Mouse (Mus musculus) neural tube, embryonic 15.5 days (tissue): ENCODE data around the gene Bend7. TPM values are rescaled to one million over a fixed set of nuclear protein-coding genes. Genes with fewer than 3 reads are reported as not detected.

Experiments
- ATAC-seq: fragments of 200-750 bp; cut with Nextera tagmentation; 2 replicates; pipeline ENCODE4 v1.8.0; 2017; ENCODE audit warnings: mild to moderate bottlenecking, moderate TSS enrichment, moderate library complexity; ENCODE audit not compliant: low FRiP score
- H3K27ac ChIP-seq: fragments of 300-500 bp; sonication (generic); replicated peaks from 2 replicates; pipeline ENCODE4 v1.5.1; 2015; ENCODE audit warnings: mild to moderate bottlenecking, inconsistent platforms
- H3K27me3 ChIP-seq: fragments of 300-500 bp; sonication (generic); replicated peaks from 2 replicates; pipeline ENCODE4 v1.6.1; 2015; ENCODE audit warnings: inconsistent platforms
- H3K36me3 ChIP-seq: fragments of 300-500 bp; sonication (generic); 2 replicates; pipeline ENCODE4 v1.6.1; 2015; ENCODE audit warnings: inconsistent platforms
- H3K4me1 ChIP-seq: fragments of 300-500 bp; sonication (generic); 2 replicates; pipeline ENCODE4 v1.6.1; 2015; ENCODE audit warnings: inconsistent platforms
- H3K4me2 ChIP-seq: fragments of 300-500 bp; sonication (generic); 2 replicates; pipeline ENCODE4 v1.6.1; 2015; ENCODE audit warnings: inconsistent platforms, mild to moderate bottlenecking, moderate library complexity
- H3K4me3 ChIP-seq: fragments of 300-500 bp; sonication (generic); replicated peaks from 2 replicates; pipeline ENCODE4 v1.5.1; 2015; ENCODE audit warnings: mild to moderate bottlenecking, inconsistent platforms
- H3K9ac ChIP-seq: fragments of 300-500 bp; sonication (generic); replicated peaks from 2 replicates; pipeline ENCODE4 v1.6.1; 2015; ENCODE audit warnings: mild to moderate bottlenecking, inconsistent platforms
- H3K9me3 ChIP-seq: fragments of 300-500 bp; sonication (generic); replicated peaks from 2 replicates; pipeline ENCODE4 v1.6.1; 2016; ENCODE audit warnings: inconsistent platforms
- WGBS: fragments of 180-500 bp; shearing (Covaris S2); methylation state at CpG from one replicate; pipeline ENCODE4 v1.1.7; 2015; ENCODE audit warnings: mixed read lengths; 5-methylcytosine and 5-hydroxymethylcytosine counted together
- polyA plus RNA-seq: library from polyadenylated mRNA; unstranded; fragments of >200 nt; fragmentation: Nextera tagmentation; extraction: Ambion mirVana; gene quantifications from 2 replicates; pipeline ENCODE4 v1.2.1, GENCODE M21; 2015

Gene Bend7
- polyA plus RNA-seq: 7.0 and 7.4 TPM in 2 replicates

DNA sequence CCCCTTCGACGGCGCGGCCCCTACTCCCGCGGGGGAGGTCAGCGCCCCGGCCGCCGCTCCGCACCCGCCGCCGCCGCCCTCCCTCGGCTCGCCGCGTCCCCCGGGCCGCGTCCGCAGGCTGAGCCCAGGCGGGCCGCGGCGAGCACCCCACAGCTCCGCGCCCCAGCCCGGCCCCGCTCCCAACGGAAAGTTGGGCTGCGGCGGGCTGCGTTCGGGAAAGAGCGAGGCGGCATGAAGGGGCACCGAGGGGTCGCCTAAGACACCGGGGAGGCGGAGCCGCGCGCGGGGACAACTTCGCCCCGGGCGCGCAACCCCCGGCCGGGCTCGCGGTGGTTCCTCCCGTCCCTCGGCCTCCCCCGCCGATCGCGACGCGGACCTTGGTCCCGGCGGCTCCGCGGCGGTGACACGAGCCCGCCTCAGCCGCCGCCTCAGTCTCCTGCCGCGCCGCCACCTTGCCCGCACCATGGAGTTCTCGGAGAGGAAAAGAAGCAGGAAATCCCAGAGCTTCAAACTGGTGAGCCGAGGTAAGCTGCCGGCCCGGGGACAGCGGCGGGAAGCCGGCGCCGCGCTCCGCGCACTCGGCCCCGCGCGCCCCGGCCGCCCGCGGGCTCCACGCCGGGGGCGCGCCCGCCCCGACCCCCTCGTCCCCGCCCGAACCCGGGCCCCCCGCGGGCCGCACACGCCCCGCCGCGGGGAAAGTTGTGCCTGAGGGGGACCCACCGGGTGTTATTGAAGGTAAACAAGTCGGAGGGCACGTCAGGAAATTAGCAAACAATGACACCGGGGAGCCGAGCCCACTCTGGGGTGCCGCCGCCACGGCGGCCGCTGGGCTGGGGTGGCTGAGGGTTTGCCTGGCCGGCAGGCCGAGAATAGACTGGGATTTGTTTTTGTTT is at the start of gene Bend7:
Gene Bend7, plus strand, starts transcription at position 63 of the 893 bp plus-strand sequence.
- Histone ChIP-seq H3K27ac (peak within 1 kb of the TSS; percentile 83), H3K4me2 (peak within 1 kb of the TSS; percentile 85), H3K27me3 (no peaks in the 10 kb centered on the region; the same call in 1 of the 2 replicates), H3K4me3 (peak within 1 kb of the TSS; percentile 85), H3K36me3 (no peaks in the 10 kb centered on the region), H3K4me1 (peaks cover 26% of the 10 kb centered on the region), H3K9ac (peak within 1 kb of the TSS; percentile 79), H3K9me3 (no peaks in the 10 kb centered on the region)
- ATAC-seq: peak; percentile 81
- under 1% methylated on average over 97 of the region's 124 CpGs for WGBS

DNA sequence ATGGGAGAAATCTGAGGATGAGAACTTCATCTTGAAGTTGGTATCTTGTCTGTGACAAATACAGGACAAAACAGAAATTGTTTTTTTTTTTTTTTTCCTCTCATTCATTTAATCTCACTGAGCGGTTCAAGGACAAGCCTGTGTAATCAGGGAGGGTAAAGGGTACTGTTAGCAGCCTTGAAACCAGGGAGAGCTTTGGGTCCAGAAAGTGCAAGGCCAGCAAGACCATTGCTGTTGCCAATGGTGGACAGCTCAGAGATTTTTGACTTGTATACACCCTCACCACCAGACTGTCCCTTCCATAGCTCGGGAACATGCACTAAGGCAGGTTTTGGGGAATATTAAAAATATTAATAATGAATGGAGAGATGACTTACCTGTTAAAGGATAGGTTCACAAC is 49.0 kb upstream of the Bend7 start:
- Histone ChIP-seq H3K27me3 (no peaks in the 10 kb centered on the region), H3K9me3 (no peaks in the 10 kb centered on the region), H3K9ac (no peak overlapping the region), H3K4me1 (no peaks in the 10 kb centered on the region), H3K4me3 (no peak overlapping the region), H3K4me2 (no peak overlapping the region), H3K36me3 (no peaks in the 10 kb centered on the region), H3K27ac (no peak overlapping the region)
- whole genome bisulfite sequencing: 79% methylated on average over 2 of the region's 2 CpGs
- no peak for ATAC-seq

DNA sequence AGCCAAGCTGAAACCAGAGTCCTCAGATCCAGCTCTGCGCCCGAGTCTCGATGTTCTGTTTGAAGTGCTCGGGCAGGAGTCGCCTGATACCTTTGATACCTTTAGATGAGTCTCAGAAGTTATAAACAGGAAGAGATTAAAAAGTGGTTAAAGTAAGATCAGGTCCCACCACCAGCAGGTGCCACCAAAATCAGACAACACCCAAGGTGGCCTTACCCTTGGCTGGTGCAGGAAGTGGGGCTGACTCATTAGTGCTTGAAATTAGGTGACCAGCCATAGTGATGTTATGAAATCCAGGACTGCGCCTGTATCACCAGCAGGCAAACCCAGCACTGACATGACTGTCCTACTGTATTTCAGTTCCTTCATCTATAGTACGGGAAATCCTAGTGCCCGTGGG is 47.9 kb upstream of the Bend7 start:
- H3K36me3 ChIP-seq: no peaks in the 10 kb centered on the region
- H3K4me3 ChIP-seq: no peak overlapping the region
- H3K27ac ChIP-seq: no peak overlapping the region
- ATAC-seq: no peak
- no peaks in the 10 kb centered on the region for H3K9me3 ChIP-seq
- 90% methylated on average over 8 of the region's 8 CpGs for WGBS
- H3K4me2 ChIP-seq: no peak overlapping the region
- H3K9ac ChIP-seq: no peak overlapping the region
- H3K4me1 ChIP-seq: no peaks in the 10 kb centered on the region
- H3K27me3 ChIP-seq: no peaks in the 10 kb centered on the region

DNA sequence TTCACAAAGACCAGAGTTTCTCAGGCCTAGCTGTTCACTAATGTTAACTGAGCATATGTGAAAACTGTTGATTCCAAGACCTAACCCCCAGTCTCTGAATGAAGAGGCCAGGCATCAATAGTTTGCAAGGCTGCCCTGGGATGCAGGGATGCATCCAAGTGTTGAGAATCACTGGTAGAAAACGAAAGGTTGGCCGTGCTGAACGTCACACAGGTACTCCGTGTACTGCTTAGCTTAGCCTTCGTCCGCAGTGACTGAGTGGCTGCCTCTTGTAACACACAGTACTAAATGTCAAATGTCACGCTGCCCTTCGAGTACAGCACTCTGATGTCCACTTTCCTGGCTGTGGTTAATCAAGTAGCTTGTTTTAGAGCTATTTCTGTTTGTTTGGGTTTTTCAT is 46.0 kb upstream of the Bend7 start:
- no peaks in the 10 kb centered on the region for H3K27me3 ChIP-seq
- 86% methylated on average over 8 of the region's 8 CpGs for WGBS
- no peaks in the 10 kb centered on the region for H3K4me1 ChIP-seq
- H3K9me3 ChIP-seq: no peaks in the 10 kb centered on the region
- H3K27ac ChIP-seq: no peak overlapping the region
- no peak overlapping the region for H3K4me2 ChIP-seq
- no peak for ATAC-seq
- H3K9ac ChIP-seq: no peak overlapping the region
- no peaks in the 10 kb centered on the region for H3K36me3 ChIP-seq
- H3K4me3 ChIP-seq: no peak overlapping the region

DNA sequence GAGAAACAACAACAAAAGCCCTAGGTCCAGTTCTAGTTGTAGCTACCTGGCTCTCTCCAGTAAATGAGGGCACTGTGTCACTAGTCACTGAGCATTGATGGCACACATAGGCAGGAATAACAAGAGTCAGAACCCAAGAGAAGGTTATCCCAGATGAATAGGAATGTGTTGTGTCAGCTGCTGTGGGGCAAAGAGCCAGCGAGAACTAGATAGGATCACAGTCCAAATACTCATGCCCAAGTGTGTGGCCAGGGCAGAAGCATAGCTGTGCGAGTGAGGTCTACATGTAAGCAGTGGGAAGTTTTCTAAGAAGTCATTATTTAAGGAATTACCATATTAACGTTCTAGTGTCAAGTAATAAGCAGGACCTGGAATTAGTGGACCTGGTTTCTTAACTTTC is 37.7 kb upstream of the Bend7 start:
- H3K27me3 ChIP-seq: no peaks in the 10 kb centered on the region
- no peaks in the 10 kb centered on the region for H3K9me3 ChIP-seq
- WGBS: 89% methylated on average over 3 of the region's 3 CpGs

DNA sequence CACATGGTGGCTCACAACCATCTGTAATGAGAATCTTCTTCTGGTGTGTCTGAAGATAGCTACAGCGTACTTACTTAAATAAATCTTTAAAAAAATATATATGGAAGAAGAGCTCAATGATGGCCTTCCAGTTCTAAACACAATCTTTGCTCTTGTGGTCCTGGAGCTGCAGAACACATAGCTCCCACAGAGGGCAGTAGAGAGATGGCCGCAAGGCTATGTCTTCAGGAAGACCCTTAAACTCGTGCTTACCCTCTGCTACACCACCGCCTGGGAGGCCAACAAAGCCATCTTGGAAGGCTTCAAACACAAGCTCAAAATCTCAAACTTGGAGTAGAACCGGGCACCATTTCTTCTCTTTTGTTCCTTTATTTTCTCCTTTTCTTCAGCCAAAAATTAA is 6.4 kb upstream of the Bend7 start:
- ATAC-seq: no peak
- no peak overlapping the region for H3K4me2 ChIP-seq
- H3K9me3 ChIP-seq: no peaks in the 10 kb centered on the region
- no peaks in the 10 kb centered on the region for H3K4me1 ChIP-seq
- 47% methylated on average over 5 of the region's 5 CpGs for WGBS
- no peak overlapping the region for H3K27ac ChIP-seq
- no peak overlapping the region for H3K9ac ChIP-seq
- H3K36me3 ChIP-seq: no peaks in the 10 kb centered on the region
- no peak overlapping the region for H3K4me3 ChIP-seq
- H3K27me3 ChIP-seq: no peaks in the 10 kb centered on the region; the same call in 1 of the 2 replicates

More for the DNA sequence above, 37.7 kb upstream of the Bend7 start:
- H3K4me2 ChIP-seq: no peak overlapping the region
- H3K4me1 ChIP-seq: no peaks in the 10 kb centered on the region
- ATAC-seq: no peak
- no peaks in the 10 kb centered on the region for H3K36me3 ChIP-seq
- no peak overlapping the region for H3K27ac ChIP-seq
- no peak overlapping the region for H3K4me3 ChIP-seq
- no peak overlapping the region for H3K9ac ChIP-seq

DNA sequence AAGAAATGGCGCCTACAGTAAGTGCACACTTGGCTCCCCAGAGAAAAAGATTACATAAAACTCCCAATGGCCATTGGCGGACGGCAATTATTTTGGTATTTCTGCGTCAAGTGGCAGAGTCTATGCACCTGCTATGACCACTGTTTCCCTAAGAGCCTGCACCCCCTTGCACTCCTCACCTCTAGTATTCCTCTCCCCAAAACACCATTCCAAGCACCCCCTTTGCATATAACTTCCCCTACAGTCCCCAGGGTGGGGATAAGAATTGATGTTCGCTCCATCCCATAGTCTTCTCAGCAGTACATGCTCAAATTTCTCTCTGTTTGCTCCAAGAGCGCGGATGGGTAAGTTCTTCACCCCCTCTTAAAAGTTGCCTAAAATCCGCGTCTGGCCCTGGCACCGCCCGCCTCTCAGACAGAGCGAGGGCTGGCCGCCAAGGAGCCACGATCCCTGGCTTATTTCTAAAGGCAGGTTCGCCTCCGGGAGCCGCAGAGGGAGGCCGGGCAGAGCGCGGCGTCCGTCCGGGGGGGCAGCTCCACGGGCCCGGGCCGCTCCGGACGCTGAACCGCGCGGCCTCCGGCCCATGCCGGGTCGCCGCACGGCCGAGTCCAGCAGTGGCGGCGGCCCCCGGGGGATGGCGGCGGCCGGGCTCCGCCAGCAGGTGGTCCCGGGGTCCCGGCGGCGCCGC is 406 bp upstream of the Bend7 start:
- Histone ChIP-seq H3K27ac (peak overlapping the region; percentile 83), H3K4me2 (peak overlapping the region; percentile 85), H3K9ac (peak overlapping the region; percentile 79), H3K9me3 (no peaks in the 10 kb centered on the region), H3K4me3 (peak overlapping the region; percentile 85), H3K36me3 (no peaks in the 10 kb centered on the region), H3K27me3 (no peaks in the 10 kb centered on the region; the same call in 1 of the 2 replicates), H3K4me1 (peaks cover 26% of the 10 kb centered on the region)
- peak; percentile 75 for ATAC-seq
- WGBS: 2% methylated on average over 45 of the region's 49 CpGs

DNA sequence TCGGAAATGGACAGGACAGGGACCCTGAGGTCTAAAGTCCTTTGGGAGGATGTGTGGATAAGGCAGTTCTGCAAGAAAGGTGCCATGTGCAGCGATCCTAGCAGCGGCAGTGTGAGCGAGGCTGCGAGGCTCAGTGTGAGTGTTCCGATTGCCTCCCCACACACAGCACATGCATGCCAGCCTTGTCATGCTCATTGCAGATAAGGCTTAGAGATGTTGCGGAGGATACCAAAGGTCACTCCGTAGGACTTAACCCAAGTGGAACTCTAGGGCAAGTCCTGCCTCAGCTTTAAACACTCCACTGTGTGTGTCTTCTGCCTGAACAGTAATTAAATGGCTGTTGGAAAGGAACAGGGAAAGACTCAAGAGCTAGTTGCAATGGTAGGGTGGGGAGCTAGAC is 5.5 kb downstream of the Bend7 start:
- H3K4me1 ChIP-seq: peaks cover 17% of the 10 kb centered on the region; the same call in 1 of the 2 replicates
- H3K27ac ChIP-seq: no peak overlapping the region
- 91% methylated on average over 8 of the region's 8 CpGs for WGBS

DNA sequence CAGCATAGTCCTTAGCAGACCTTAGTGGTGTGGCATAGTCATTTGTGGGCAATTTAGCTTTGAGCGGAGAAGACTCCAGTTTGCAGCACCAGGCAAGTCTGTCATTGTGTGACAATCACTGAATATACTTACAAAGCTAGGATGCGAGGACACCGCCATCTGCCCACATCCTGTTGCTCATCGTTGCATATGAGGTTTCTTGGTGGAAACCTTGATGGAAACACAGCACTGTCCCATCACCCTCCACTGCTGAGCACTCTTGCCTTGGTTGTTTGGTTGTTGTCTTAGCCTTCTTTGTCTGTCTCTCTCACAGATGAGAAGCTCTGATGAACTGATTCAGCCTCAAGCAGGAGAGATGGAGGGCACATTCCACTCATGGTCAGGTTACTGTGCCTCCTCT is 12.5 kb downstream of the Bend7 start:
- Histone ChIP-seq H3K4me3 (no peak overlapping the region), H3K4me1 (no peaks in the 10 kb centered on the region), H3K36me3 (no peaks in the 10 kb centered on the region), H3K27me3 (no peaks in the 10 kb centered on the region), H3K9ac (no peak overlapping the region), H3K27ac (no peak overlapping the region), H3K4me2 (no peak overlapping the region), H3K9me3 (no peaks in the 10 kb centered on the region)
- ATAC-seq: no peak
- WGBS: 94% methylated on average over 4 of the region's 4 CpGs

More for the DNA sequence above, 5.5 kb downstream of the Bend7 start:
- H3K9me3 ChIP-seq: no peaks in the 10 kb centered on the region
- no peaks in the 10 kb centered on the region for H3K36me3 ChIP-seq
- H3K27me3 ChIP-seq: no peaks in the 10 kb centered on the region
- H3K9ac ChIP-seq: no peak overlapping the region
- no peak overlapping the region for H3K4me3 ChIP-seq
- H3K4me2 ChIP-seq: no peak overlapping the region
- ATAC-seq: no peak

DNA sequence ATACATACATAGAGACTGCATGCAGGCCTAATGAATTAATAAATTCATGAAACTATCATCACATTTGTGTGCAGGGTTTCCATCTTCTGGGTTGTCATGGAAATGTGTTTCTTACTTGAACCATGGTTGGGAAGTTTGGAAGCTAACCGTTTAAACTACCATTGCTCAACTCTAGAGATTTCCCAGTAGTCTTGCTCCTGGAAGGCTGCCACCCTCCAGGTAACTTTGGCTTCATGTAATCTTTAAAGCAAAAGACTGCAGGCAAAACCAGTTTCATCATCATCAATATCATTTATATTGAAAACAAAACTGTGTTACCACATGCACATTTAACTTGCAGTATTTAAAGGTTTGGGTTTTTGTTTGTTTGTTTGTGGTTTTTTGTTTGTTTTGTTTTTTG is 16.3 kb downstream of the Bend7 start:
- Histone ChIP-seq H3K9me3 (no peaks in the 10 kb centered on the region), H3K27me3 (no peaks in the 10 kb centered on the region), H3K27ac (no peak overlapping the region), H3K36me3 (no peaks in the 10 kb centered on the region), H3K4me2 (no peak overlapping the region), H3K9ac (no peak overlapping the region), H3K4me3 (no peak overlapping the region), H3K4me1 (no peaks in the 10 kb centered on the region)
- 80% methylated on average over 1 of the region's 1 CpGs for WGBS
- ATAC-seq: no peak

DNA sequence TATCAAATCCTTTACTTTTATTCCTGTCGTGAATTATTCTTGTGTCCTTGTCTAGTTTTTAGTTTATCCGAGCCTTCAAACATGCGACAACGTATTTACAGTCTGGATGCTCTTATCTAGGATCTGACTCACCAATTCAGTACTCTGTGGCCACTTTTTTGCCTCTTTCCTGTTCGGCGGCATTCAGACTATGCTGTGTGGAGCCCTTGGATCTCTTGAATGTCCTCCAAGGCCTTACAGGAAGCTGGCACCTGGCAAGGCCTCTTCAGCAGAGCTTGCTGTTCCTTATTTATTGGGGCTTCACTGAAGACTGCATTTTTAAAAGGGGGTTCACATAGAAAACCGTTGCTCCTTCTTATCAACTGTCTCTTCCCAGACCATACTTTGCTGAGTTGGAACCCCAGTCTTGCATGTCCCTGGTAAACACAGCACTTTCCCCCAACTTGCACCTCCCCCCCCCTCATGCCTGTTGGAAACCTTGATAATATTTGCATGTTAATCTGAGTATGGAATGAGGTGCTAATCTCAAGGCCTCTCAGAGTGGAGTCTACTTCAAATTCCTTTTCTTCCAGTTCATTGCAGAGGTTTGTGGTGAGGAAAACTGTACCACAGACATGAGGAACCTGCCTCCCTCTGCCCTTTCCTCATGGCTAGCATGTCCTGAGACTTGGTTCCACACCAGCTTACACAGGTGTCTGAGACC is 18.6 kb downstream of the Bend7 start:
- WGBS: 91% methylated on average over 7 of the region's 7 CpGs

More for the DNA sequence above, 18.6 kb downstream of the Bend7 start:
- no peaks in the 10 kb centered on the region for H3K27me3 ChIP-seq
- H3K36me3 ChIP-seq: no peaks in the 10 kb centered on the region
- ATAC-seq: no peak
- H3K9me3 ChIP-seq: no peaks in the 10 kb centered on the region
- H3K4me1 ChIP-seq: no peaks in the 10 kb centered on the region
- no peak overlapping the region for H3K4me2 ChIP-seq
- no peak overlapping the region for H3K4me3 ChIP-seq
- H3K27ac ChIP-seq: no peak overlapping the region
- no peak overlapping the region for H3K9ac ChIP-seq
